Mouse (Mus musculus): ENCODE measurements at regions not wholly inside any gene's neighbourhood (a gene's known extent, or its start where the extent isn't known, plus 50 kb on each side); places are given as distances from the start of the nearest gene placed in this dataset.

DNA sequence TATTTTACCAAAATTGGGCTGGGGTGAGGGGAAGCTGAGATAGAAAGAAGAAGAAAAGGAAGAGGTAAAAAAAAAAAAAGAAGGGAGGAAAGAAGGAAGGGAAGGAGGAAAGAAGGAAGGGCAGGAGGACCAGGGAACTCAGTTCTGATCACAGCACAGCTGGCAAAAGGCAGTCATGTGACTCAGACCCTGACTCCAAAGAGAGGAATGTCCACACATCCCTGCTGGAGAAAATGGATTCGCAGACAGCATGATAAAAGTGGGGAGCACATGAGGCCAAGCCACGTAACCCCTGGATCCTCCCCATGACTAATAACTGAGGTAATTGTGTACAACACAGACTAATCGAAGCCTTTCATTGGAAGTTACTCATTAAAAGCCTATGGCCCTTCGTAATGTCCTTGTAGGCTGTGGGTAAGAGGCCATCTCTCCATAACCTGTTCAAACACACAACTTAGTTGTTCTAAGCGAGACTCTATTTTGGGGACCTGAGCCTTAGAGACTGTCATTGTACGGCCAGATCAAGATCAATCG is 162.2 kb downstream of the Zfp36l1 start:
- no peak for ATAC-seq (replicated peaks; ENCODE audit: low FRiP score, poor library complexity, severe bottlenecking)

DNA sequence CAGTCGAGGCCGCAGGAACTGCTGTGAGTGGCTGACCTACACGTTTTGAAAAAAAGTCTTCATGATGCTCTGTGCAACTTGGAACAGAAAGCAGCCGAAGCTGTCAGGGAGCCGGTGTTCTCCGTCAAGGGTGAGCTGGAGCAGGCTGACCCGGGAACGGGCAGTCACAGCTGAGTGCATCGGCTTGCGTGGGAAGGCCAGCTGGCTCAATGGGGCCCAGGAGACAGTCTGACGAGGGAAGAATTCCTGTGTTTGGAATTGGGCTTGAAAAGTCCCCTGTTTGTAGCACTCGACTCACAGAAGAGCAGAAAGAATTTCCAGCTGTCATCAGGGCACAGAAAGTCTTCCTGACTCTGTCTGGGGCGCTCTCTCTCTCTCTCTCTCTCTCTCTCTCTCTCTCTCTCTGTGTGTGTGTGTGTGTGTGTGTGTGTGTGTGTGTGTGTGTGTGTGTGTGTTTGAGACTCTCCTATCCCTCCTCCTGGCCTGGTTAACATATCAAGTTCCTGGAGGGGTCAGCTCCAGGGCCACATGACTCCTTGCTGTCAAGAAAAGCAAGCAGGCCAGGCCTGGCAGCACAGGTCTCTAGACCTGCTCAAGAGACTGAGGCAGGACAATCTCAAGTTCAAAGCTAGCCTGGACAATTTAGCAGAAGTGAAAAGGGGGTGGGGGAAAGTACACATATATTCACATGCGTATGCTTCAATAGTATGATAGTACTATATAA is 163.6 kb downstream of the Zfp36l1 start:
- no peak for ATAC-seq (replicated peaks; ENCODE audit: low FRiP score, poor library complexity, severe bottlenecking)

DNA sequence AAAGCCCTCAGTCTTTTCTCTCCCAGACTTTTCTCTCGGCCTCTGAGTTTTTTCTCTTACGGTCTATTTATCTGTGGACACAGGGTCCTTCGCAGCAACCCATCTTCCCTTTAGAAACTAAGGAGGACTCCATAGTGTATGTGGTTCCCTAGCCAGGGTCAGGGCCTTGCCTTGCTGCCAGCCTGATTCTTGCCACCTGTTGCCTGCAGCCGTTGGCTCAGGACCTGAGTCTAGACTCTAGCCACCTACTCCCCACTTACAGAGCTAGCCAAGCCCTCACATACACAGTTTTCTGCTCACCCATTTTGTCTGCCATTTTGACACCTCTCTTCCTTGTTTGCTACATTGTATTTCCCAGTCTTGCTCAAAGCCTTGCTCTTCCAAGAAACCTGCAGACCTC is 165.2 kb downstream of the Zfp36l1 start:
- ATAC-seq (replicated peaks; ENCODE audit: low FRiP score, poor library complexity, severe bottlenecking), result no peak

DNA sequence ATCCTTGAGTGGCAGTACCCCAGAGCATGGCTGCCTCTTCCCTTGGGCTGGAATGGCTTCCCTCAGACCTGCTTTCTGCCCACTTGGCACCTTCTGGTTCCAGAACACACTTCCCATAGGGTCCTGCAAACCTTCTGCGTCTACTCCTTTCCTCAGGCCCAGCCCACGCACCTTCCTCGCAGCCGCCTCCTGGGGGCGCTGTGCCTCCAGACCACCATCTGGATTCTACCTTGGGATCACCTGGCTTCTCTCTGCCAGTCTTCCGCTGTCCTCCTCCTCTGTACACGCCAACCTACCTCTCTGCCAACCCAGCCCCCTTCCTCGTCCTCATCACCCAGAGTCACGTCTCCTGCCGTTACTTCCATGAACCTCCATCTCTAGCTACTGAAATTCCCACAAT is 166.0 kb downstream of the Zfp36l1 start:
- ATAC-seq (replicated peaks; ENCODE audit: low FRiP score, poor library complexity, severe bottlenecking), result 0 out of 2 replicates have a peak, but pooled peaks have one; percentile 12

DNA sequence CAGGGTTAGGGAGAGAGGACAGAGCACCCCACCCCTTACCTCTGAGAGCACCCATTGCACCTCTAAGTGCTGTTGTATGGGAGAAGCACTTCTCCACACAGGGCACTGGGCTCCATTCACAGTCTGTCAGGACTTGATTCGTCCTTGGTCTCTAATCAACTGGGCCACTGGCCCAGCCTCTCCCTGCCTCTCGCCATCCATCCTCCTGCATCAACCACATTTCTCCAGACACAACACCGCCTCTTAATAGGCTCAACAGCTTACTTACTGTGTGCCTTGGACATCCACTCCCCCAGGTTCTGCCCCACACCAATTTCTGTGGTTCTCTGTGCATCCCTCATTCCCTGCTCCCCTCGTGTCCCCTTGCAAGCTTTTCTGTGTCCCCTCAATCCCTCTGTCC is 166.9 kb downstream of the Zfp36l1 start:
- ATAC-seq (replicated peaks; ENCODE audit: low FRiP score, poor library complexity, severe bottlenecking), result no peak

DNA sequence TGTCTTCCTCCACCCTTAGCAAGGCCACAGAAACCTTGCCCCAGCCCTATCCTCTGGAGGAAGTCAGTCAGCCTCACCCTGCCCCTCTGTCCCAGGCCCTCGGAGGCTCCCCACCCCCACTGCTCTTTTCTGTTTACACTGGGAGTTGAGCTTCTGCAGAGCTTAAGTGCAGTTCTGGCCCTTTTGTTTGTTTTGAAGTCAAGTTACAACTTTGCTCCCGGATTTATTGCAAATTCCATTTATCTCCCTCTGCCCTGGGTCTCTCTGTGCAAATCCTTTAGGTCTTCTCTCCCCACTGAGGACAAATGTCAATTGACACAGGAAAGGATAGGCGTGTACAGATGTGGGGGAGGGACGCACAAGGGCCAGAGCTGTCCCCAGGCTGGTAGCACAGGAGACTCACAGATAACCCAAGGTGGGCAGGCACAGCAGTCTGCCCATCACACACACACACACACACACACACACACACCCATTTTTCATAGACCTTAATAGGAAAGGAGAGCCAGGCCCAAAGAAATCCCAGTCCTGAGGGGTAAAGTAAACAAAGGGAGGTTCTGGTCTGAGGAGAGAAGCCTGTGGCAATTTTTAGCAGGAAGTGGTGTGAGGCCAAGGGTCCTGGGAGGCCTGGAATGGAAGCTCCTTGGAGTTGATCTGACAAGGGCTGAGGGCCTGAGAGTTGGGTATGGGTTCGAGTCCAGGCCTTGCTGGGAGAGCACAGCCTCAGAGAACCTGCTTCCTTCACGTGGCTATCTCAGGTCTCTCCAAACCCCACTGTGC is 167.9 kb downstream of the Zfp36l1 start:
- ATAC-seq (replicated peaks; ENCODE audit: low FRiP score, poor library complexity, severe bottlenecking), result no peak

DNA sequence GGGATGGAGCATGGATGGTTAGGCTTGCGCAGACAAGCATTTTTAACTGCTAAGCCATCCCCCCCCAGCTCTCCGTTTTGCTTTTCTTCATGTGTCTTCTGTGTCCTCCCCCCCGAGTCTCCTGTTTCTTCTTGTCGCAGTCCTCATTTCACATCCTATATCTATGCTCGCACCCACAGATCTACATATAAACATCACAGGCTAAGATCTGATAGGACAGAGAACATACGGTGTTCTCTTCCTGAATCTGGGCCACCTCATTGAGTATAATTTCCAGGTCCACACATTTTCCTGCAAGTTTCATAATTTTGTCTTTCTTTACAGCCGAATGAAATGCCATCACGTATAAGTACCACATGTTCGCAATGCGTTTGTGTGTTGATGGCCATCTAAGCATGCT is 168.7 kb downstream of the Zfp36l1 start:
- no peak for ATAC-seq (replicated peaks; ENCODE audit: low FRiP score, poor library complexity, severe bottlenecking)

DNA sequence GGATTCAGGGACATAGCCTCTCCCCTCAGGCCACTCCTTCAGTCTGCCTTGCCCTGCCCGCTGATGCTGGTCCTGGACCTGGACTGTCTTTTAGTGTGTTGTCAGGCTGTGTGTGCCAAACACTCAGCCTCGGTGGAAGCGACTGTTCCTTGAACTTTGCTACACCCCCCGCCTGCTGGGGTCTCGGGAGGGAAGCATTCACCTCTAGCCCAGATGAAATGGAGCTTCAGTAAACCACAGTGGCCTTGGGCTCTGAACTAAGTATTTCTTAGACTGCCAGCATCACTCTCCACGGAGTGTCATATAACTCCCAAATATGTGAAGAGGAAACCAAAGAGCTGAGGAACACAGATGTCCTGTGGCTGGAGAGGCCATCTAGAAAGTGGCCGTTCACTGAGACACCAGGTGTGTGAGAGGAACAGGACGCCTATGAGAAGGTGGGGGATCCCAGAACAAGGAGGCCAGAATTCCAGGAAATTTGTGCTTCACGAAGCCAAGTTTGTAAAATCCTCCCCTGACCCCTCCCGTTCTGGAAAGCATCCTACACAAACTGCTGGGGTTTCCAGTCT is 170.2 kb downstream of the Zfp36l1 start:
- ATAC-seq (replicated peaks; ENCODE audit: low FRiP score, poor library complexity, severe bottlenecking), result no peak

DNA sequence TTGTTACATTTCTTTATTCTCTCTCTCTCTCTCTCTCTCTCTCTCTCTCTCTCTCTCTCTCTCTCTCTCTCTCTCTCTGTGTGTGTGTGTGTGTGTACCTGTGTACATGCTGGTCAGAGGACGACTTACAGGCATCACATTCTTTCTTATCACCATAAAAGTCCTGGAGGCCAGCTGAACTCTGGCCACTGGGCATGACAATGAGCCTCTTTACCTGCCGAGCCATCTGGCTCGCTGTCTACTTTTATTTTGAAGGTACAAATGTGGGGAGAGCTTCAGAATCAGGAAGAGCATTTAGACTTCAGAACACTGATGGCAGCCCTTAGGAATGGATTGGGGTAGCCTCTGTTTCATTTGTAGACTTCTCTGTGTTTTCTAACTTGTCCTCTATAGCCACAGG is 171.0 kb downstream of the Zfp36l1 start:
- no peak for ATAC-seq (replicated peaks; ENCODE audit: low FRiP score, poor library complexity, severe bottlenecking)

DNA sequence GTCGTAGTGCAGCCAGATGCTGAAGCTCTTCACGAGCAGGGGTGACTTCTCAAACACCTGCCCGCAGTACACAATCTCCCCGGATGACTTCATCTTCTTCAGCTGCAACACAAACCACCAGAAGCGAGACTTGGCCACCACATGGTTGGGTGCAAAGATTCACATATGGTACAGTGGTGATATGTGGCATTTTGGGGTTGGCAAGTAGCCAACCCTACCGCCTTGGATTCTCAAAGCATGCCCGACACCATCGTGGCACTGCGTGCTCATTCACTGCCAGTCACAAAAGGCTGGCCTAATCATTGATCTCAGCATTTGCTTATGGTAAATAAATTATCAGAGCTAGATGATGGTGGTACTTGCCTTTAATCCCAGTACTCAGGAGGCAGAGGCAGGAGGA is 173.4 kb downstream of the Zfp36l1 start:
- ATAC-seq (replicated peaks; ENCODE audit: low FRiP score, poor library complexity, severe bottlenecking), result no peak

DNA sequence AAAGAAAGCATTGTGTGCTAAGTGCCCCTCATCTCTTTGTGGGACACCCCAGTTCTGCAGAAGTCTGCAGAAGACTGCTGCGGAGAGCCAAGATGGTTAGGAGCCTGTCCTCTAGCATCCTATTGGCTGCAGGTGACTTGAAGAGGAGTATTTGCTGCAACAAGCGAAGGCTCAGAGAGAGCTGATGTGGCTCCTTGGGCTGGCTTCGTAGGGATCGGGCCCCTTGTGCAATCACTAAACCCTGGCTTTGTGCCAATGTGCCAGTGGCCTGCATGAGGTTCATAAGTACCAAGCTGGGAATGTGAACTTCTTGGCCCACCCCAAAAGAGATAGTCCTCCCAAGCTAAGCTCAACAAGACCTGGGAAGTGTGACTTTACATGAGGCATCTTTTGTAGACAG is 174.9 kb downstream of the Zfp36l1 start:
- ATAC-seq (replicated peaks; ENCODE audit: low FRiP score, poor library complexity, severe bottlenecking), result no peak

DNA sequence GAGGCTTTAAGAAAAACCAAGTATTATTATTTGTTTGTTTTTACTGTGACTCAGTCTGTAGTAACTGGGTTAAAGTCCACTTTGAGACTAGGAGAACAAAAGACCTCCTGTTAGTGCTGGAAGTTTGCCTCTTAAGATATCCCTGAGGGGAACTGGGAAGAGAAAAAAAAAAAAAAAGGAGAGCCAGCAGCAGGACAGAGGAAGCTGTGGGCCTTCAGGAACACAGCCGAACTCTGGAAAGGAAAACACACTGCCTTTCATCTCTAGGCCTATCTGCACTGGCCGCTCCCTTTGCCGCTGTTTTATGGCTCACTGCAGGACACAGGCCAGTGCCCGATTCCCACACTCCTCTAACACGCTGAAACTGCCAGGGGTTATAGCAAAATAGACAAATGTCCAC is 176.1 kb downstream of the Zfp36l1 start:
- no peak for ATAC-seq (replicated peaks; ENCODE audit: low FRiP score, poor library complexity, severe bottlenecking)

DNA sequence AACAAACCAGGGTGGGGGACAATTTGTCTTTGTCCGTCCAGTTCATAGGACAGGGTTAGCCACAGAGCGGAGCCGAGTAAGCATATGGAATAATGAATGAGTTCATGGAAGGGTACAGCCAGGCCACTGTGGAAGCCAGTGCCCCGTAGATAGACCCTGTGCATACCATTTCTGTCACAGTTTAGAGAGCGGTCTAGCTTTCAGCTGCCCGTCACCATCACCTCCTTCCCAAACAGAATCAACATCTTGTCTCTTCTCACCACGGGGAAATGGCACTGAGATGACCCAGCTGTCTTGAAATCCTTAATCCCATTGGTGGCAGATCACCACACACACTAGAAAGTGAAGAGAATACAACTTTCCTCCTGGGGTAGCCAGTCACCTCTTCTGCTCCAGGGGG is 178.7 kb downstream of the Zfp36l1 start:
- no peak for ATAC-seq (replicated peaks; ENCODE audit: low FRiP score, poor library complexity, severe bottlenecking)

DNA sequence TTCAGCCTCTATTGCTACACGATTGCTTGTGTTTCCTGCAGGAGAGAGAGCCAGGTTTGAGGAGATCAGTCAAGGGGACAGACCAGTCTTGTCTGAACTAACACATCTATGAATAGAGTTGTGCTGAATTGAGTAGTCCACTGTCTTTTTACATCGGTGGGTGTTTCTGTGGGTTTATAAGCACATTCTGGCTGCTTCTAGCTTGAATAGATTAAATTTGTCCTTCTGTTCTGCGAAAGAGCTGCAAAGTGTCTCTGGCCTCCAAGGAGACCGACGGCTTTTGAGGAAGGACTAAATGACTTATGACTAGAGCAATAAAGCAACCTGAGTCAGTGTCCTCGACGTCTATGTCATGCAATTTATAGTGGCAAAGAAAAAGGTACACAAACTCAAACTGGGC is 179.9 kb downstream of the Zfp36l1 start:
- ATAC-seq (replicated peaks; ENCODE audit: low FRiP score, poor library complexity, severe bottlenecking), result no peak

DNA sequence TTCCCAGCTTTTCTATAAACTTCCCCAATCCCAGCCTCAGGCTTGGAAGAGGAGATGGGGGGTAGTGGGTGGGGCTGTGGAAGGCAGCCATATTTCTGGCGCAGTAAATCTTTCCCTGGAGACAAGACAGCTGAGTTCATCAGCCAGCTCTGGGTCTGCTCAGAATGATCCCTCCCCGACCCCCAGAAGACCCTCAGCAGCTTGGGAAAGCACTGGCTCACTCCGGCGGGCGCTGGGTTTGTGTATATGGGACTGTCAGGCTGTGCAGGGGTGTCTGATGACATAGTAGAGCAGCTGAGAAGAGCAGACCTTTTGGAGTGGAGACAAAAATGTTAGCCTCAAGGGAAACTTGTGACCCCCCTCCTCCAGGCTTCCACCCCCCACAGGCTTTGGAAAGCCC is 181.4 kb downstream of the Zfp36l1 start:
- ATAC-seq (replicated peaks; ENCODE audit: low FRiP score, poor library complexity, severe bottlenecking), result no peak

DNA sequence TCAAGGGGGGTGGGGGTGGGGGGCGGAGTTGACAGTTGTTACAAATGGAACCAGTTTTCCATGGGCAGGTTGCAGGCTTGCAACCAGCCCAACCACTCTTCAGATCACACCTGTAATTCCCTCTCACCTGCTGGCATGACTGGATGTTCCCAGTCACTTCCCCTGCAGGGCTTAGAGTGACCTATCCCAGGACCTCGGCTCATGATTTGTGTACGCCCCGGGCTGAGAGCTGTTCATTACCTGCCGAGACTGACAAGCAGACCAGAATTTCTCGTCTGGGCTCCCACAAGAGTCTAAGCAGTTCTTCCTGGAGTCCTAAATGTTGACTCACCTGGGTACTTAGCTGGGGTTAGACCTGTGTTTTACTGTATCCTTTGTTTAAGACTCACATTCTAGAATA is 183.0 kb downstream of the Zfp36l1 start:
- no peak for ATAC-seq (replicated peaks; ENCODE audit: low FRiP score, poor library complexity, severe bottlenecking)

DNA sequence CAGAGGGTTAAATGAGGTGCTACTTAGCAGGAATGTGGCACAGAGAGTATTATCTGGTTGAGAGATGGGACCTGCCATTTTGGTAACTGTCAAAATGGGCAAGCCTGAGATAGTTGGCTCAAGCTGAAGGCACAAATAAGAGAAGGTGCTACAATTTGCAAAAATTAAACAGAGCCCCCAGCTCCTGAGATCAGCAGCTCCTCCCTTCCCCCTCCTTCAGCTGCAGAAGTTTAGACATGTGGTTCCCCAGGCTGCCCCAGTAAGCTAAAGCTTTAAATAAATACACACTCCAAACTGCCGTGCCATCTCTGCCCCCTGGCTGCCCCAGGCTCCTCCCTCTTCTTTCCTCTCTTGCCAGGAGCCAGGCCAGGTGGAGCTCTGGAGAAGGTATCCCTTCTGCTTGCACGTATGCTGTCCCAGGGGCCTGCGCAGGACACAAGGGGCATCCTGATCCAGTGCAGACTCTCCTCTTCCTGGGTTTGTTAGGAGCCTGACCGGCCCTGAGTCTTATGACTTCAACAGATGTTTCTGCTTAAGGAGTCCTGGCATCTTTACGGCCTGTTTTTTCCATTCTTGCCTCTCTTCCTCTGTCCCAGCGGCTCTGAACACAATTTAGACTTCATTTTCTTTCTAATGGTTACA is 184.0 kb downstream of the Zfp36l1 start:
- no peak for ATAC-seq (replicated peaks; ENCODE audit: low FRiP score, poor library complexity, severe bottlenecking)

DNA sequence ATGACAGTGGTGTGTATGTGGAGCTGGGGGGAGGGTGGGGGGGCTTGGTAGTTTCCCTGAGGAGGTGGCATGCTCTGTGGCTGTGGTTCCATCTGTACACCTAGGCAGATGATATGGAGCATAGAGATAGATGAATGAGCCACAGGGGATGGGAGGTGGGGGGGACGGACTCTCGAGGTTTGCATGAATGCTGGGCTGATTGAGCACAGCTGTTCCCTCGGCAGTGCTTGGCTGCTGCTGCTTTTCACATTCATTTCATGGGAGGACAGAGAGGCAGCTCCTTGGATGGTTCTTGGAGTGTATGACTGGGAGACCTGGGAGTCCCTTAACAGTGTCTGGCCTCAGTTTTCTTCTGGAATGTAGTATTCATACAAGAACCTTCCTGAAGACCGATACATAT is 184.5 kb downstream of the Zfp36l1 start:
- ATAC-seq (replicated peaks; ENCODE audit: low FRiP score, poor library complexity, severe bottlenecking), result no peak

DNA sequence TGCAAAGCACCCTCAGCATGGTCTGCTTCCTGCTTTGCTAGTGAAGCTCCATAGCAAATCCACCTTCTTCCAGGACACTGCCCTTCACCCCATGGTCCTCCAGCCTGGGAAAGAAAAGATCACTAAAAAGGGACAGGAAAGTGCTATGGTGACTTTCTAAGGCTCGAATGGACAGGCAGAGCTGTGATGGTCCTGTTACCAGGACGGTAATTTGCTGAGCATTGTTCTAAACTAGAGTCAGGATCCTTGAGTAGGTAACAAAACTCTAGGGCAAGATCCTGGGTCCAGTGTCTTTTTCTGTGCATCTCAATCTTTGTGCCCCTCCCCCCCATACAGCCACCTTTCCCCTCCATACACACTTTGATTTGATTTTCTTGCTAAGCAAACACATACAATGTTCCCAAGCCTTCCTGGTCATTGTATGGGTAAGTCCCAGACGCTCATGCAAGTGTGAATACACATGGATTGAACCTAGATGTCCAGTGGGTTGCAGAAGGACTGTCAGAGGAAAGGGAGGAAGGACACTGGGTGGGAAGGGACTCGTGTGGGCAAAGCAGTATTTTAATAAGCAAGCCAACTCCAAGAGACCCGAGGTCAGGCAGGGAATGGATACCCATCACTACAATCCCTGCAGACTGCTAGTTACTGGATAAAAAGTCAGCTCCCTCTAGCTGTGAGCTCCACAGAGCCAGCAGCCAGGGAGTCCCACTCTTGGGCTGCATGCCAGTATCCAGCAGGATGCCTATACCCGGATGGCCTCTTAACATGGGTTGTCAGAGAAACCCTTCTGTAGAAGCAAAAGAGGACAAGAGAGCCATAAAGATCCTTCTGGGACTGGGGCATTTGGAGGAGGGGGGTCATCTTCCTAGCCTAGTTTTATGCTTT is 186.9 kb downstream of the Zfp36l1 start:
- no peak for ATAC-seq (replicated peaks; ENCODE audit: low FRiP score, poor library complexity, severe bottlenecking)
